ENCODE assay signal across 10 mouse cellular contexts in genomic region chr11:103464443-103464842, GRCm38 (mm10). TPM values are rescaled to one million over a fixed set of nuclear protein-coding genes. Genes with fewer than 3 reads are reported as not detected.
DNase-seq lines count a peak whose midpoint lies in the region; ATAC-seq and TF ChIP-seq lines count a peak whose summit lies in the region.
"Had no signal": no experiment of that assay in that cellular context is flagged by ENCODE, and none has a peak within 500 bp of the region (broad histone marks: within the 10 kb centered on the region; RNA-seq: fewer than 3 reads in every experiment).

No protein-coding gene starts in this region.

- DNase-seq in gastrocnemius, adult 2 months, result no peak
- no peak for DNase-seq in gastrocnemius, adult 18-20 months (ENCODE audit: low spot score)
- DNase-seq in CH12.LX (ENCODE audit: extremely low read depth), result peak; percentile 58
- DNase-seq in lung, postnatal 25 days (ENCODE audit: low spot score), result peak; percentile 10
- DNase-seq in left cerebral cortex, postnatal 14 days (ENCODE audit: low spot score in 2 of 2), result no peak
- DNase-seq in urinary bladder, postnatal 14 days (ENCODE audit: low spot score), result no peak

- no peak for ATAC-seq in erythroblast, adult 5-6 weeks (replicated peaks; ENCODE audit: low FRiP score, poor library complexity, severe bottlenecking)

- H3K27ac ChIP-seq in gastrocnemius, adult 2 months, result no peak overlapping the region
- no peak overlapping the region for H3K27ac ChIP-seq in CH12.LX (ENCODE audit: insufficient read depth, low read depth)
- no peak overlapping the region for H3K27ac ChIP-seq in cortical plate, adult 2 months (ENCODE audit: insufficient read depth, low read length)
- H3K27ac ChIP-seq: stomach, embryonic 15.5 days had no signal

- no peaks in the 10 kb centered on the region for H3K4me1 ChIP-seq in CH12.LX (ENCODE audit: control insufficient read depth in 1 of 2, insufficient read depth in 2 of 2)
- no peaks in the 10 kb centered on the region for H3K4me1 ChIP-seq in cortical plate, adult 2 months (ENCODE audit: control insufficient read depth, insufficient read depth, low read length)
- H3K4me1 ChIP-seq: stomach, embryonic 15.5 days had no signal

- no peak overlapping the region for H3K9ac ChIP-seq in CH12.LX (ENCODE audit: insufficient read depth, low read depth)
- H3K9ac ChIP-seq: stomach, embryonic 15.5 days had no signal

- H3K27me3 ChIP-seq in CH12.LX (replicated peaks), result no peaks in the 10 kb centered on the region
- H3K27me3 ChIP-seq: stomach, embryonic 15.5 days had no signal

- no peaks in the 10 kb centered on the region for H3K36me3 ChIP-seq in CH12.LX (replicated peaks in 1 of 2; ENCODE audit: control insufficient read depth in 1 of 2, insufficient read depth in 1 of 2, low read length in 1 of 2)
- H3K36me3 ChIP-seq: stomach, embryonic 15.5 days had no signal

- TF ChIP-seq RAD21 in CH12.LX (IDR thresholded peaks at IDR 0.05; ENCODE audit: low read depth, low read length), result peak; percentile 84

- no peaks in the 10 kb centered on the region for H3K9me3 ChIP-seq in CH12.LX (replicated peaks; ENCODE audit: low read length)
- H3K9me3 ChIP-seq: stomach, embryonic 15.5 days had no signal

- no peak overlapping the region for H3K4me2 ChIP-seq in CH12.LX (ENCODE audit: insufficient read depth, low read depth, poor library complexity, severe bottlenecking)
- H3K4me2 ChIP-seq: stomach, embryonic 15.5 days had no signal

- TF ChIP-seq CTCF in gastrocnemius, adult 2 months (IDR thresholded peaks at IDR 0.05), result peak; percentile 57
- peak; percentile 52 to 88 for TF ChIP-seq CTCF in CH12.LX (conservative IDR thresholded peaks at IDR 0.05 in 1 of 2, IDR thresholded peaks at IDR 0.05 in 1 of 2; ENCODE audit: low read depth in 2 of 2, low read length in 2 of 2)
- peak; percentile 19; the same call in 1 of the 2 replicates for TF ChIP-seq CTCF in cortical plate, adult 2 months (IDR thresholded peaks at IDR 0.05; ENCODE audit: extremely low read depth, insufficient read depth, low read length)

- no peak overlapping the region for H3K4me3 ChIP-seq in gastrocnemius, adult 2 months
- no peak overlapping the region for H3K4me3 ChIP-seq in CH12.LX (replicated peaks in 1 of 3; ENCODE audit: low read depth in 2 of 3, low read length in 2 of 3, poor library complexity in 1 of 3)
- H3K4me3 ChIP-seq in cortical plate, adult 2 months (ENCODE audit: insufficient read depth, low read length), result no peak overlapping the region
- H3K4me3 ChIP-seq: stomach, embryonic 15.5 days had no signal

- TF ChIP-seq POLR2A in CH12.LX (IDR thresholded peaks at IDR 0.05; ENCODE audit: low read depth, low read length), result no peak
- TF ChIP-seq POLR2A in cortical plate, adult 2 months (IDR thresholded peaks at IDR 0.05; ENCODE audit: extremely low read depth, insufficient read depth, low read length), result no peak

- in situ Hi-C loops in CH12.LX (cut with MboI; ENCODE audit: low pct_ligation_motif_present, low pct_unique_long_range_greater_than_20kb, low sequenced_read_pairs), result no loop called here

- intact Hi-C loops in gastrocnemius, adult 2 months (cut with DNase I), result no loop called here
- intact Hi-C loops in left cerebral cortex, postnatal 14 days (cut with DNase I), result loop anchor here (10.0 kb wide), 1 partner anchor 110 kb away; no protein-coding TSS in a partner anchor

- H3K79me2 ChIP-seq in CH12.LX (replicated peaks; ENCODE audit: control insufficient read depth, extremely low read depth, insufficient read depth, poor library complexity, severe bottlenecking), result no peaks in the 10 kb centered on the region

- dilution Hi-C loops in CH12.LX (cut with MboI; ENCODE audit: extremely low pct_ligation_motif_present, extremely low pct_unique_long_range_greater_than_20kb, low sequenced_read_pairs), result no loop called here

- no peak for TF ChIP-seq EP300 in CH12.LX (IDR thresholded peaks at IDR 0.05; ENCODE audit: low read length)

TF ChIP-seq in CH12.LX, 34 proteins besides CTCF, POLR2A, EP300 and RAD21:
- TF ChIP-seq NRF1 (IDR thresholded peaks at IDR 0.05; ENCODE audit: low read depth, low read length) (no peak), JUN (IDR thresholded peaks at IDR 0.05; ENCODE audit: insufficient read depth, low read depth, low read length) (no peak), SIN3A (IDR thresholded peaks at IDR 0.05; ENCODE audit: low read length) (no peak), NELFE (IDR thresholded peaks at IDR 0.05; ENCODE audit: low read depth, low read length) (no peak), SMC3 (IDR thresholded peaks at IDR 0.05; ENCODE audit: low read depth, low read length) (peak; percentile 79), MYC (IDR thresholded peaks at IDR 0.05; ENCODE audit: low read depth, low read length) (peak; percentile 81)

RNA-seq across cellular contexts. Expression of gene Lrrc37a, which starts 40.0 kb away (rescaled TPM):
- not detected for total RNA-seq in gastrocnemius, adult 2 months (2021)
- total RNA-seq in gastrocnemius, adult 18-20 months (2021), result not detected
- total RNA-seq in CH12.LX (2012; rRNA removed) (not detected in 2 replicates), CH12.LX (2014; rRNA removed) (not detected in 2 replicates)
- not detected in 2 replicates for polyA plus RNA-seq in CH12.LX (2012; ENCODE audit: insufficient read length, low read depth)
- polyA plus RNA-seq in cortical plate, adult 2 months (2012; rRNA removed), result not detected in 2 replicates
- not detected for total RNA-seq in left cerebral cortex, postnatal 14 days (2021)
- total RNA-seq in erythroblast, adult 5-6 weeks (2015; ENCODE audit: low replicate concordance), result not detected in 2 replicates
- total RNA-seq in erythroblast, adult 5-6 weeks (2017; ENCODE audit: low replicate concordance), result not detected in 2 replicates
- polyA plus RNA-seq: limb, embryonic 14.5 days; stomach, embryonic 15.5 days had no signal

RNA-seq across cellular contexts. Expression of gene Plekhm1, which starts 52.0 kb away (rescaled TPM):
- 10 to 100 TPM; 12.3 to 13.7 TPM for total RNA-seq in gastrocnemius, adult 2 months (2021)
- total RNA-seq in gastrocnemius, adult 18-20 months (2021), result 10 to 100 TPM; 14.8 to 16.4 TPM
- total RNA-seq in CH12.LX (2012; rRNA removed) (5.3 and 5.4 TPM in 2 replicates), CH12.LX (2014; rRNA removed) (2.7 and 3.5 TPM in 2 replicates)
- polyA plus RNA-seq in CH12.LX (2012; ENCODE audit: insufficient read length, low read depth), result 18.3 and 23.2 TPM in 2 replicates
- polyA plus RNA-seq in cortical plate, adult 2 months (2012; rRNA removed), result 16.0 and 16.5 TPM in 2 replicates
- total RNA-seq in left cerebral cortex, postnatal 14 days (2021), result 10 to 100 TPM; 15.5 to 16.9 TPM
- total RNA-seq in erythroblast, adult 5-6 weeks (2015; ENCODE audit: low replicate concordance), result 27.9 and 36.4 TPM in 2 replicates
- total RNA-seq in erythroblast, adult 5-6 weeks (2017; ENCODE audit: low replicate concordance), result 25.6 and 25.7 TPM in 2 replicates

Comparison
In these comparisons a context has a peak if more than half of its experiments do, and no peak if none do; other contexts are left out.
1. DNase-seq: peak in CH12.LX (single experiment) and lung, postnatal 25 days (single experiment); none in gastrocnemius, adult 2 months (single experiment), gastrocnemius, adult 18-20 months (single experiment), left cerebral cortex, postnatal 14 days (0 of 2) and urinary bladder, postnatal 14 days (single experiment).
2. CTCF ChIP-seq: peak in every context shown above with its lines; median percentile 70 in CH12.LX; 57 in gastrocnemius, adult 2 months; 19 in cortical plate, adult 2 months.